ENCODE assay signal across 8 mouse cellular contexts in the genomic region with DNA sequence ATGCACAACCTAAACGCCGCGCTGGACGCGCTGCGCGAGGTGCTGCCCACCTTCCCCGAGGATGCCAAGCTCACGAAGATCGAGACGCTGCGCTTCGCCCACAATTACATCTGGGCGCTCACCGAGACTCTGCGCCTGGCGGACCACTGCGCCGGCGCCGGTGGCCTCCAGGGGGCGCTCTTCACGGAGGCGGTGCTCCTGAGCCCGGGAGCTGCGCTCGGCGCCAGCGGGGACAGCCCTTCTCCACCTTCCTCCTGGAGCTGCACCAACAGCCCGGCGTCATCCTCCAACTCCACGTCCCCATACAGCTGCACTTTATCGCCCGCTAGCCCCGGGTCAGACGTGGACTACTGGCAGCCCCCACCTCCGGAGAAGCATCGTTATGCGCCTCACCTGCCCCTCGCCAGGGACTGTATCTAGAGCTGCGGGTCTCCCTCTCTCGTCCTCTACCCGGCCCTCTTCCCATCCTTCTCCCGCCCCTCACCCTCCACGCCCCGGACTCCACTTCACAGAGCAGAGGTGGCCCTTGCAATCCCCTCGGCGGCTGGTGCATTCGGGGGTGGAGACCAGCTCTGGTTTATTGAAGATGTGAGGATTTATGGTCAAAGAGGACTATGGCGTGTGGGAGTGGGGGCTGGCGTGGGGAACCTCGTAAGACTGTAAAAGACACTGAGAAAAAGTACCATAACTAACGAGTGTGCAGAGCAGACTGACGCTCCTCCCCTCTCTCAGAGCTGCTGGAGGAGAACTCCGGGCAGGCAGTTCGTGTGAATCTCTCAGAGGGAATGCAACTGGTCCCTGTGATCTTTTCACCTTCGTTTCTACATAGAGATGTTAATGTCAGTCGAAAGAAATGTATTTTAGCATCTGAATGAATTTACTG. TPM values are rescaled to one million over a fixed set of nuclear protein-coding genes. Genes with fewer than 3 reads are reported as not detected.
A peak's percentile ranks its signal among the peaks of the same experiment; 100 is the strongest.
DNase-seq lines count a peak whose midpoint lies in the region; ATAC-seq lines count a peak whose summit lies in the region.

No protein-coding gene starts in this region.

- no peaks in the 10 kb centered on the region for H3K9me3 ChIP-seq in hindbrain, embryonic 14.5 days (ENCODE audit: control insufficient read depth, low read length)

- H3K36me3 ChIP-seq in hindbrain, embryonic 14.5 days (replicated peaks; ENCODE audit: control insufficient read depth, insufficient read depth) = no peaks in the 10 kb centered on the region

- H3K4me2 ChIP-seq in hindbrain, embryonic 14.5 days (replicated peaks) = peak overlapping the region; percentile 97

- 0 out of 2 replicates have a peak, but pooled peaks cover 9% of the 10 kb centered on the region for H3K4me1 ChIP-seq in hindbrain, embryonic 14.5 days (replicated peaks; ENCODE audit: control insufficient read depth, insufficient read depth, low read length)

- peak overlapping the region; percentile 66; the same call in 1 of the 2 replicates for H3K27ac ChIP-seq in hindbrain, embryonic 14.5 days

- WGBS in hindbrain, embryonic 14.5 days = under 1% methylated on average over 54 of the region's 58 CpGs

- peaks cover 85% of the 10 kb centered on the region for H3K27me3 ChIP-seq in hindbrain, embryonic 14.5 days (ENCODE audit: control insufficient read depth, insufficient read depth, low read length)

- DNase-seq in T-cell, adult 2 months (ENCODE audit: low spot score) = peak; percentile 69
- DNase-seq in cerebellum, adult 9-10 months = peak; percentile 43
- DNase-seq in hindbrain, embryonic 14.5 days (ENCODE audit: low spot score) = peak; percentile 84
- peak; percentile 70 to 72 for DNase-seq in left cerebral cortex, adult 18-20 months (ENCODE audit: low spot score in 2 of 2)
- DNase-seq in lung, postnatal 4 days = peak; percentile 76 to 83
- DNase-seq in right cerebral cortex, adult 2 months (ENCODE audit: low spot score in 2 of 2) = peak; percentile 60 to 73
- peak; percentile 59 for DNase-seq in urinary bladder, adult 2 months (ENCODE audit: low spot score)

- ATAC-seq in frontal cortex, adult (ENCODE audit: low TSS enrichment) = peak; percentile 91
- peak; percentile 80 for ATAC-seq in hindbrain, embryonic 14.5 days (ENCODE audit: low FRiP score)

- peak overlapping the region; percentile 56 for H3K9ac ChIP-seq in hindbrain, embryonic 14.5 days

- H3K4me3 ChIP-seq in hindbrain, embryonic 14.5 days (replicated peaks; ENCODE audit: low read length) = peak overlapping the region; percentile 50

RNA-seq across cellular contexts. Expression of a gene that starts 1.4 kb away (rescaled TPM):
- polyA plus RNA-seq in hindbrain, embryonic 14.5 days (2014; fragmentation: Nextera tagmentation; extraction: Ambion mirVana) = 3.8 and 6.4 TPM in 2 replicates
- total RNA-seq in left cerebral cortex, adult 18-20 months (2021) = not detected
- not detected in 2 replicates for polyA plus RNA-seq in urinary bladder, adult 2 months (2012; rRNA removed)

Comparison
In these comparisons a context has a peak if more than half of its experiments do, and no peak if none do; other contexts are left out.
1. Peak in every context shown above with its lines: DNase-seq, ATAC-seq, H3K4me3 ChIP-seq and H3K27ac ChIP-seq.